Mouse (Mus musculus) lung, embryonic 16.5 days (tissue): ENCODE data around the gene Lrrc10. TPM values are rescaled to one million over a fixed set of nuclear protein-coding genes. Genes with fewer than 3 reads are reported as not detected.
"Not testable (repeated sequence)": the region's sequence is repeated elsewhere in the genome, so short reads cannot be mapped to it uniquely, and the experiment has no call there.

Experiments
- ATAC-seq: fragments of 200-750 bp; cut with Nextera tagmentation; 2 replicates; pipeline ENCODE4 v1.8.0; 2017; ENCODE audit warnings: low read depth, mild to moderate bottlenecking, moderate library complexity
- H3K27ac ChIP-seq: fragments of 300-500 bp; sonication (generic); 2 replicates; pipeline ENCODE4 v1.5.1; 2014; ENCODE audit warnings: mild to moderate bottlenecking, control low read depth, low read length
- H3K27me3 ChIP-seq: fragments of 300-500 bp; sonication (generic); 2 replicates; pipeline ENCODE4 v1.6.1; 2014; ENCODE audit warnings: low read depth, low read length, mixed read lengths; ENCODE audit not compliant: control insufficient read depth, insufficient read depth
- H3K36me3 ChIP-seq: fragments of 300-500 bp; sonication (generic); 2 replicates; pipeline ENCODE4 v1.6.1; 2014; ENCODE audit warnings: low read length; ENCODE audit not compliant: control insufficient read depth, insufficient read depth
- H3K4me1 ChIP-seq: fragments of 300-500 bp; sonication (generic); replicated peaks from 2 replicates; pipeline ENCODE4 v1.6.1; 2014; ENCODE audit warnings: low read length, mixed read lengths; ENCODE audit not compliant: control insufficient read depth, insufficient read depth
- H3K4me2 ChIP-seq: fragments of 300-500 bp; sonication (generic); 2 replicates; pipeline ENCODE4 v1.6.1; 2014; ENCODE audit warnings: low read depth, low read length, control low read depth
- H3K4me3 ChIP-seq: fragments of 300-500 bp; sonication (generic); 2 replicates; pipeline ENCODE4 v1.5.1; 2014; ENCODE audit warnings: mild to moderate bottlenecking, low read length, control low read depth
- H3K9ac ChIP-seq: fragments of 300-500 bp; sonication (generic); 2 replicates; pipeline ENCODE4 v1.6.1; 2014; ENCODE audit warnings: low read length, control low read depth
- H3K9me3 ChIP-seq: fragments of 300-500 bp; sonication (generic); 2 replicates; pipeline ENCODE4 v1.6.1; 2016; ENCODE audit warnings: low read length; ENCODE audit not compliant: control insufficient read depth
- WGBS: fragments of 180-500 bp; shearing (Covaris S2); extraction: QIAGEN DNeasy Blood & Tissue Kit; methylation state at CpG from one replicate; pipeline ENCODE4 v1.1.7; 2014; 5-methylcytosine and 5-hydroxymethylcytosine counted together
- polyA plus RNA-seq: library from polyadenylated mRNA; unstranded; fragments of >200 nt; fragmentation: Nextera tagmentation; extraction: Ambion mirVana; gene quantifications from 2 replicates; pipeline ENCODE4 v1.2.1, GENCODE M21; 2015

Gene Lrrc10
- polyA plus RNA-seq, 1 experiment from 2014 or later, result 0.65 TPM

DNA sequence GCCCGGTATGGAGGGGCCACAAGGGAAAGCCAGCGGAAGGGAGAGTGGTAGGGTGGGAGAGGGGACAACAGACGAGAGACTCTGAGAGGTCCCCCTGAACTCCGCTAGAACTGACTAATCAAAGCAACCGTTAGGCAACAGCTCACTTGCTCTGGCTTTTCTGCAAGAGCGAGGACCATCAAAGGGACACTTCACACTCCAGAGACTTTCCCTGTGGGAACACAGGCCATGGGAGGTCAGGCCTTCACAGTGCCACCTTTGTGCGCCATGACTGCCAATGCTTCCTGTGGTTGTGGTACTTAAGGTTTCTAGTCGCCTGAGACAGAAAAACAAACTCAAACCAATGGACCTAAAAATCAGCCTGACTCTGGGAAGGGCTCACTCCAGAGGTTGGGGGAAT, 34.1 kb upstream of the Lrrc10 start:
- Histone ChIP-seq H3K4me1 (peaks cover 6% of the 10 kb centered on the region; the same call in 1 of the 2 replicates), H3K4me2 (no peak overlapping the region), H3K27me3 (no peaks in the 10 kb centered on the region), H3K9me3 (no peaks in the 10 kb centered on the region), H3K4me3 (no peak overlapping the region), H3K9ac (no peak overlapping the region), H3K27ac (no peak overlapping the region), H3K36me3 (no peaks in the 10 kb centered on the region)
- no peak for ATAC-seq
- 58% methylated on average over 8 of the region's 8 CpGs for WGBS

DNA sequence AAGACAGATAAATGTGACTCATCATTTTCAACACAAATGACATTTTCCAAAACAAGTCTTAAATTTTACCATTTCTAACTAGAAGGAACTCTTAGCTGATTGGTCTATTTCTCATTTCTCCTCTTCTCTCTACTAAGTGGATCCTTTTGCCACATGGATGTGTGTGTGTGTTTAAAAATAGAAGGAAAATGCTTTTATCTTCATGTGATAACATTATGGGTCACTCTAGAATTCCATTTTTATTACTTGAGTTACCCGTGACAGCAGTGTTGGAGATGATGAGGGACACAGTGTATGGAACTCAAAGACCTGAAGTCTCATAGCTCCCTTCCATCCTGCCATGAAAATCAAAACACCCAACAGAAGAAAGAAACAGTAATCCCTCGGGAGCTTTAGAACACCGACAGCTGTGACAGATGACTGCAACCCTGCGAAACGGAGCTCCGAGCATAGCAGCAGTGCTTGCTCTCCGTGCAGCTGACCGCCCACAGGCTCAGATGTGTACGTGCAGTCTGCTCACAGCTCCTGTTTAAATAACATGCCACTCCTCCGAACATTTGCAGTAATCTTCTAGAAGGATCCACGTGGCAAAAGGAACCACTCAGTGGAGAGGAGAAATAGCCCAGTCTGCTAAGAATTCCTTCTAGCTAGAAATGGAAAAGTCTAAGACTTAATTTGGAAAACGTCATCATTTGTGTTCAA, 31.3 kb upstream of the Lrrc10 start:
- Histone ChIP-seq H3K9ac (no peak overlapping the region), H3K4me1 (peaks cover 6% of the 10 kb centered on the region; the same call in 1 of the 2 replicates), H3K4me3 (no peak overlapping the region), H3K36me3 (no peaks in the 10 kb centered on the region), H3K27ac (peak overlapping the region; percentile 14; the same call in 1 of the 2 replicates), H3K27me3 (no peaks in the 10 kb centered on the region), H3K9me3 (no peaks in the 10 kb centered on the region), H3K4me2 (peak overlapping the region; percentile 41)
- 6% methylated on average over 12 of the region's 12 CpGs for WGBS
- ATAC-seq, result peak; percentile 96

DNA sequence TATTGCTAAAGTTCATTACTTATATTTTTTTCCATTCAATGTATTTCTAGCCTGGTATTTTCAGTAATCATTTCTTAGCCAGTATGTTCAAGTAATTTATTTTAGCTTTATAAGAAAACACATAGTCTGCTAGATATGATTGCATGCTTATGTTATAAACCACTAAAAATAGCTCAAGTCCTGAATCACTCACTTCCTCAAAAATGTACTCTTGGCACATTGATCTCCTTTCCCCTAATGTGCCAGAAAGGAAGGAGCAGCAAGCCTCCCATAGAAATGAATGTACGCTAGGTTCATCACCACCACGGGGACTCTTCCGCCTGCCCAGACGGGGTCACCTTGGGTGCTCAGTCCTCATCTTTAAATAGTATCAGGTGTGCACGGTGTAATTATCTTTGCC, 30.6 kb upstream of the Lrrc10 start:
- Histone ChIP-seq H3K36me3 (no peaks in the 10 kb centered on the region), H3K27ac (no peak overlapping the region), H3K9ac (no peak overlapping the region), H3K4me3 (no peak overlapping the region), H3K9me3 (no peaks in the 10 kb centered on the region), H3K27me3 (no peaks in the 10 kb centered on the region), H3K4me2 (no peak overlapping the region), H3K4me1 (peaks cover 6% of the 10 kb centered on the region; the same call in 1 of the 2 replicates)
- 62% methylated on average over 5 of the region's 5 CpGs for WGBS
- ATAC-seq, result peak; percentile 59

DNA sequence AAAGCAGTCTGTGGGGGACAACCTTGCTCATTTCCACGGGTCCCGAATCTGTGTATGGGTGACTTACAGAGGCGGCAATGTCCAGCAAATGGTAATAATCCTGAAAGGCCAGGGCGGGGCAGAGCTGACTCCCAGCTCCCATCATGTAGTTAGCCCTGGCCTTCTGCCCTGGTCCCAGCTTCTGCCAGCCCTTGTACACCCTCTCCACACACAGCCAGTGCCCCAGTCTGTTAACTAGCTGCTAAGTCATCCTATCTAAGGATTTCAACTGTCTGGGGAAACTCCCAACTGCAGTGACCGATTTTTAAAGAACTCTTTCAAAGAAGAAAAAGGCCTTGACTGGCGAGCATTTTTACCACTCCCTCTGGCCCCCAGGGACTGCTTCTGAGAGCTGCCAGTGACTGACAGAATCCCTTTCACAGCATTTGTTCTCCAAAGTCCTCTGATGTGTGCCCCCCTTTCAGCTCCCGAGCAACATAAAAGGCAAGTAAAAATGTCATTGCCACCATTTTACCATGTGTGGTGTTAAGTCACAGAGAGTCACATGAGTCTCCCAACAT, 26.8 kb upstream of the Lrrc10 start:
- no peak overlapping the region for H3K27ac ChIP-seq
- no peaks in the 10 kb centered on the region for H3K36me3 ChIP-seq
- H3K9me3 ChIP-seq, result no peaks in the 10 kb centered on the region
- ATAC-seq, result no peak
- H3K9ac ChIP-seq, result no peak overlapping the region
- no peak overlapping the region for H3K4me3 ChIP-seq
- H3K27me3 ChIP-seq, result peaks cover 3% of the 10 kb centered on the region; the same call in 1 of the 2 replicates
- 68% methylated on average over 7 of the region's 7 CpGs for WGBS
- H3K4me1 ChIP-seq, result peaks cover 6% of the 10 kb centered on the region; the same call in 1 of the 2 replicates
- H3K4me2 ChIP-seq, result no peak overlapping the region

DNA sequence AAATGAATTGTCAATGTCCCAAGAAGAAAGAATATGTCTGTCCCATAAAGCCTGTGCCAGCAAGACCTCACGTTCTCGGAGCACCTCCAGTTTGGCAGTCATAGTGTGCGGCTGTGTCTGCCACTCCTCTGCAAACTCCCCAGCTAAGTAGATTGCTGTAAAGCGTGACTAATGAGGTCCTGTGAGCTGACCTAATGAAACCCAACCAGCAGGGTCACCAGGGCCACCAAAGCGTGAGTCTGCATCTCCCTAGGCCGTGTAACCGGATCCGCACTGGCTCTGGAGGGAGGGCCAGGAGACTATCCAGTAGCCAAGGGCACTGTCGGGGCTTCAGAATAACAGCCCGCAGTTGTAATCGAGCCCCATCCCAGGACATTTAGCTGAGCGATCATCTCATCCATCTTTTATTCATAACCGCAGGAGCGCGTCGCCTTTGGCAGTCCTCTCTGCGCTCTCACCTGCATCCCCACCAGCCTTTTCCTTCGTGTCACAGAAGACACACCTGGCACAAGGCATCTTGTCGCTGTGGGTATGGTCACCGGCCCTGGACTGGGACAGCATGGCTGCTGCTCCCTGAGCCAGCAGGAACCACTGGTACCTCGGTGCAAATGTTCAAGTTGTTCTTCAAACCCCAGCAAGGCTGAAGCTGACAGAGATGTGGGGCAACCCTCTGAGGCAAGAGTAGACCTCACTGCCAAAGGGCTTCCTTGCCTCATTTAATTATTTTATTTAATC, 24.0 kb upstream of the Lrrc10 start:
- 29% methylated on average over 21 of the region's 21 CpGs for WGBS
- H3K9ac ChIP-seq, result no peak overlapping the region
- no peak; the same call in 1 of the 2 replicates for ATAC-seq
- H3K4me2 ChIP-seq, result no peak overlapping the region
- no peak overlapping the region for H3K4me3 ChIP-seq
- H3K27ac ChIP-seq, result no peak overlapping the region
- H3K36me3 ChIP-seq, result no peaks in the 10 kb centered on the region
- peaks cover 6% of the 10 kb centered on the region; the same call in 1 of the 2 replicates for H3K4me1 ChIP-seq
- no peaks in the 10 kb centered on the region for H3K9me3 ChIP-seq
- peaks cover 3% of the 10 kb centered on the region; the same call in 1 of the 2 replicates for H3K27me3 ChIP-seq

DNA sequence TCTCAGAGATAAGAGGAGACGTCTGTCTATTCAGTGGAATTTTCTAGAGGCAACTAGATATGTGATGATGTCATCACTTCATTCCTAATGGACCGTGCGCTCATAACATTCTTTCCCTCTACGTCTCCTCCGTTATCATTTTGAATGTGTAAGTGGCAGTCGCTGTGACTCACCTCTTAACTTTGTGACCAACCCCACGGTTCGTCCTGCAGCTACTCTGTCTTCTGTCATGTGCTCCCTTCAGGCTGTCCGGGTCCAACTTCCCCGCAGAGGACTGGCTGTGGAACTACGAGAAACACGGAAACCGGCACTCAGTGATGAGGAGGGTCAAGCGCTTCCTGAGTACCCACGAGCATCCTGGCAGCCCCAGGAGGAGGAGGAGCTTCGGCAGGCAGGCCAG, 21.4 kb upstream of the Lrrc10 start:
- no peak overlapping the region for H3K27ac ChIP-seq
- 15% methylated on average over 16 of the region's 16 CpGs for WGBS
- no peaks in the 10 kb centered on the region for H3K9me3 ChIP-seq
- peaks cover 6% of the 10 kb centered on the region; the same call in 1 of the 2 replicates for H3K4me1 ChIP-seq
- H3K9ac ChIP-seq, result no peak overlapping the region
- no peaks in the 10 kb centered on the region for H3K36me3 ChIP-seq
- peak; percentile 41; the same call in 1 of the 2 replicates for ATAC-seq
- H3K4me2 ChIP-seq, result peak overlapping the region; percentile 58
- H3K4me3 ChIP-seq, result peak overlapping the region; percentile 35
- peaks cover 3% of the 10 kb centered on the region; the same call in 1 of the 2 replicates for H3K27me3 ChIP-seq

DNA sequence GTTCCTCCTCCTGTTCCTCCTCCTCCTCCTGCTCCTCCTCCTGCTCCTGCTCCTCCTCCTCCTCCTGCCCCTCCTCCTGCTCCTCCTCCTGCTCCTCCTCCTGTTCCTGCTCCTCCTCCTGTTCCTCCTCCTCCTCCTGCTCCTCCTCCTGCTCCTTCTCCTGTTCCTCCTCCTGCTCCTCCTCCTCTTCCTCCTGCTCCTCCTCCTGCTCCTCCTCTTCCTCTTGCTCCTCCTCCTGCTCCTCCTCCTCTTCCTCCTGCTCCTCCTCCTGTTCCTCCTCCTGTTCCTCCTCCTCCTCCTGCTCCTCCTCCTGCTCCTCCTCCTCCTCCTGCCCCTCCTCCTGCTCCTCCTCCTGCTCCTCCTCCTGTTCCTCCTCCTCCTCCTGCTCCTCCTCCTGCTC, 19.4 kb upstream of the Lrrc10 start:
- not testable (repeated sequence) for H3K4me1 ChIP-seq, H3K4me2 ChIP-seq, H3K9ac ChIP-seq, H3K9me3 ChIP-seq, H3K4me3 ChIP-seq, H3K27ac ChIP-seq, H3K27me3 ChIP-seq, ATAC-seq, H3K36me3 ChIP-seq

DNA sequence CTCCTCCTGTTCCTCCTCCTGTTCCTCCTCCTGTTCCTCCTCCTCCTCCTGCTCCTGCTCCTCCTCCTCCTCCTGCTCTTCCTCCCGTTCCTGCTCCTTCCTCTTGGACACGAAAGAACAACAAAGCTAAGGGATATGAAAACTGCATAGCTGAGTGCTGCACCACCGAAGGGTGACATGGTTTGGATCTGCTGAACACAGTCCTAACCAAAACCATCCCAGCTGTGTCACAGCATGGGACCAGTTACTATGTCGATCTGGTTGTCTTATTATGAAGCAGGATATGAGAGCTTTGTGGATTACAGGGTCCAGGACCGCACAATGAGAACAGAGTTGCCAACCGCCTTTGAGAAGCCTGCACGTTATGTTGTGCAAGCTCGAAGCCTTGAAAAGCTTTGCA, 19.0 kb upstream of the Lrrc10 start:
- Histone ChIP-seq H3K9ac (no peak overlapping the region), H3K4me2 (no peak overlapping the region), H3K4me3 (no peak overlapping the region), H3K27ac (no peak overlapping the region), H3K36me3 (no peaks in the 10 kb centered on the region), H3K9me3 (no peaks in the 10 kb centered on the region), H3K4me1 (peaks cover 6% of the 10 kb centered on the region; the same call in 1 of the 2 replicates), H3K27me3 (peaks cover 3% of the 10 kb centered on the region; the same call in 1 of the 2 replicates)
- no peak for ATAC-seq
- WGBS, result 73% methylated on average over 8 of the region's 8 CpGs

DNA sequence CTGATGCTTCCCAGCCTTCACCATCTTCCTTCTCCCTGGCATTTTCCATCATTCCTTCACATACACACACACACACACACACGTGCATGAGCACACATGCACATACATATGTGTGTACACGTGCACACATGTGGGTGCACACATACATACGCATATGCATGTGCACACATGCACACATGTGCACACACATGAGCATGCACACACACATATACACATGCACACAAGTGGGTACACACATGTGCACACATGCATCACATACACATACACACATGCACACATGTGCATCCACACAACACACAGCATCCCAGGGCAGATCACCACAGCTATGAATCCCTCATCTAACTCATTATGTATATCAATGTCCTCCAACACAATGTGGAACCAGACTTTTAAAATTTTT, 14.0 kb upstream of the Lrrc10 start:
- H3K4me2 ChIP-seq, result no peak overlapping the region
- no peak overlapping the region for H3K27ac ChIP-seq
- WGBS, result 88% methylated on average over 3 of the region's 3 CpGs
- H3K9me3 ChIP-seq, result no peaks in the 10 kb centered on the region
- no peak overlapping the region for H3K4me3 ChIP-seq
- H3K9ac ChIP-seq, result no peak overlapping the region
- H3K36me3 ChIP-seq, result no peaks in the 10 kb centered on the region
- H3K27me3 ChIP-seq, result no peaks in the 10 kb centered on the region
- no peaks in the 10 kb centered on the region for H3K4me1 ChIP-seq
- ATAC-seq, result no peak
